Mouse (Mus musculus) liver, embryonic 14.5 days (tissue): Measurements from ENCODE around the gene Frem3.
A peak's percentile ranks its signal among the peaks of the same experiment; 100 is the strongest.

Source experiments
- CTCF ChIP-seq: IDR thresholded peaks from 2 replicates; pipeline ENCODE4 v1.5.1; 2016; ENCODE audit warnings: antibody characterized with exemption, low read depth, control low read depth
- EP300 ChIP-seq: IDR thresholded peaks from 2 replicates; pipeline ENCODE4 v1.6.1; 2016; ENCODE audit warnings: antibody characterized with exemption, low read depth

- TF ChIP-seq CTCF = peak; percentile 38; the same call in 1 of the 2 replicates
- TF ChIP-seq EP300 = 0 out of 2 replicates have a peak, but pooled peaks have one; percentile 24
These were observed 128.5 kb downstream of the Frem3 start, which contains the start of gene Smarca5 for GRCm38 (mm10) chr8:80739155-80739924.
